ENCODE assay signal across 9 mouse cellular contexts in genomic region chr7:18749896-18750477, GRCm38 (mm10). TPM values are rescaled to one million over a fixed set of nuclear protein-coding genes. Genes with fewer than 3 reads are reported as not detected.
DNase-seq lines count a peak whose midpoint lies in the region; ATAC-seq lines count a peak whose summit lies in the region.
"Not testable (repeated sequence)": the region's sequence is repeated elsewhere in the genome, so short reads cannot be mapped to it uniquely, and the experiment has no call there.
"Had no signal": no experiment of that assay in that cellular context is flagged by ENCODE, and none has a peak within 500 bp of the region (broad histone marks: within the 10 kb centered on the region; RNA-seq: fewer than 3 reads in every experiment).

No protein-coding gene starts in this region.

- intact Hi-C loops in left cerebral cortex, postnatal 25 days (cut with DNase I) = loop anchor here (1.0 kb wide), 1 partner anchor 123 kb away; no protein-coding TSS in a partner anchor

- not testable (repeated sequence) for H3K4me1 ChIP-seq in embryonic facial prominence, embryonic 14.5 days (ENCODE audit: control insufficient read depth, insufficient read depth, low read length); midbrain, embryonic 11.5 days (ENCODE audit: control insufficient read depth, insufficient read depth, low read length)

- DNase-seq in 3134 (ENCODE audit: extremely low read depth, insufficient read length, low spot score) = peak; percentile 50
- DNase-seq in adrenal gland, postnatal 14 days = peak; percentile 59
- DNase-seq in embryonic facial prominence, embryonic 14.5 days (ENCODE audit: low spot score) = peak; percentile 83
- DNase-seq in heart, adult 9 months (ENCODE audit: low spot score in 2 of 2) = peak; percentile 24 to 46
- peak; percentile 69 for DNase-seq in kidney, adult 9 months
- peak; percentile 70 to 79 for DNase-seq in left cerebral cortex, postnatal 25 days (ENCODE audit: low spot score in 2 of 2)
- peak; percentile 98 for DNase-seq in midbrain, embryonic 11.5 days (ENCODE audit: low spot score, missing footprints)
- DNase-seq in right cerebral cortex, postnatal 4 days = peak; percentile 68

- peaks cover 23% of the 10 kb centered on the region for H3K27me3 ChIP-seq in embryonic facial prominence, embryonic 14.5 days (replicated peaks; ENCODE audit: control insufficient read depth, insufficient read depth, low read length)
- not testable (repeated sequence) for H3K27me3 ChIP-seq in midbrain, embryonic 11.5 days (ENCODE audit: control insufficient read depth, insufficient read depth, low read length)

- not testable (repeated sequence) for H3K9ac ChIP-seq in embryonic facial prominence, embryonic 14.5 days (ENCODE audit: low read depth, low read length); midbrain, embryonic 11.5 days (ENCODE audit: low read length)

- not testable (repeated sequence) for H3K27ac ChIP-seq in embryonic facial prominence, embryonic 14.5 days (replicated peaks; ENCODE audit: low read depth, low read length); midbrain, embryonic 11.5 days (ENCODE audit: low read depth, low read length)

- H3K36me3 ChIP-seq in embryonic facial prominence, embryonic 14.5 days (ENCODE audit: control insufficient read depth, insufficient read depth, low read length); midbrain, embryonic 11.5 days (ENCODE audit: control insufficient read depth, insufficient read depth, low read length): not testable (repeated sequence)

- H3K4me3 ChIP-seq in embryonic facial prominence, embryonic 14.5 days (ENCODE audit: low read depth, low read length); midbrain, embryonic 11.5 days (ENCODE audit: low read depth, low read length): not testable (repeated sequence)

- 52% methylated on average over 10 of the region's 13 CpGs for WGBS in embryonic facial prominence, embryonic 14.5 days
- WGBS in midbrain, embryonic 11.5 days = 53% methylated on average over 11 of the region's 13 CpGs

- H3K4me2 ChIP-seq in embryonic facial prominence, embryonic 14.5 days (ENCODE audit: low read depth, low read length); midbrain, embryonic 11.5 days: not testable (repeated sequence)

- peak; percentile 84 for ATAC-seq in embryonic facial prominence, embryonic 14.5 days (ENCODE audit: low read depth)
- ATAC-seq in midbrain, embryonic 11.5 days (ENCODE audit: low FRiP score) = peak; percentile 70; the same call in 1 of the 2 replicates

- H3K9me3 ChIP-seq in embryonic facial prominence, embryonic 14.5 days (ENCODE audit: control insufficient read depth, low read length); midbrain, embryonic 11.5 days (ENCODE audit: control insufficient read depth, low read length): not testable (repeated sequence)

RNA-seq across cellular contexts. Expression of gene Psg22, which starts 32.1 kb away (rescaled TPM):
- total RNA-seq in adrenal gland, postnatal 14 days (2021) = not detected in 2 replicates
- not detected in 2 replicates for polyA plus RNA-seq in embryonic facial prominence, embryonic 14.5 days (2014; fragmentation: Nextera tagmentation; extraction: Ambion mirVana)
- total RNA-seq in left cerebral cortex, postnatal 25 days (2021) = not detected
- polyA plus RNA-seq in midbrain, embryonic 11.5 days (2014; fragmentation: Nextera tagmentation; extraction: Ambion mirVana) = not detected in 2 replicates
- total RNA-seq: gastrocnemius, postnatal 36 days had no signal

RNA-seq across cellular contexts. Expression of gene Psg19, which starts 48.3 kb away (rescaled TPM):
- total RNA-seq in adrenal gland, postnatal 14 days (2021) = not detected in 2 replicates
- not detected in 2 replicates for polyA plus RNA-seq in embryonic facial prominence, embryonic 14.5 days (2014; fragmentation: Nextera tagmentation; extraction: Ambion mirVana)
- total RNA-seq in left cerebral cortex, postnatal 25 days (2021) = not detected
- polyA plus RNA-seq in midbrain, embryonic 11.5 days (2014; fragmentation: Nextera tagmentation; extraction: Ambion mirVana) = not detected in 2 replicates
- total RNA-seq: gastrocnemius, postnatal 36 days had no signal

Comparison
In these comparisons a context has a peak if more than half of its experiments do, and no peak if none do; other contexts are left out.
1. DNase-seq: peak in every context shown above with its lines; median percentile 98 in midbrain, embryonic 11.5 days; 83 in embryonic facial prominence, embryonic 14.5 days; 74 in left cerebral cortex, postnatal 25 days; 69 in kidney, adult 9 months; 68 in right cerebral cortex, postnatal 4 days; 59 in adrenal gland, postnatal 14 days; 50 in 3134; 35 in heart, adult 9 months.